9 mouse cellular contexts compared by ENCODE assay signal in genomic region chr11:115290919-115291318, GRCm38 (mm10). TPM values are rescaled to one million over a fixed set of nuclear protein-coding genes. Genes with fewer than 3 reads are reported as not detected.
DNase-seq lines count a peak whose midpoint lies in the region; ATAC-seq and TF ChIP-seq lines count a peak whose summit lies in the region.
"Had no signal": no experiment of that assay in that cellular context is flagged by ENCODE, and none has a peak within 500 bp of the region (broad histone marks: within the 10 kb centered on the region; RNA-seq: fewer than 3 reads in every experiment).

No protein-coding gene starts in this region.

- no peak for TF ChIP-seq CTCF in bone marrow macrophage, adult 2 months (IDR thresholded peaks at IDR 0.05; ENCODE audit: low read depth, low read length)

- no peak for TF ChIP-seq POLR2A in bone marrow macrophage, adult 2 months (IDR thresholded peaks at IDR 0.05; ENCODE audit: borderline replicate concordance, low read depth, low read length)

- no peak for ATAC-seq in activated CD4-positive, CD25-positive, alpha-beta regulatory T cell, adult 4 months

- peak; percentile 76 to 90 for DNase-seq in adrenal gland, adult (ENCODE audit: inconsistent age in 2 of 2, low spot score in 1 of 2)
- no peak for DNase-seq in adrenal gland, adult 18-20 months (ENCODE audit: low spot score in 2 of 2)
- DNase-seq in heart, postnatal 4 days: peak; percentile 83
- peak; percentile 84 for DNase-seq in lung, postnatal 36 days
- DNase-seq in thymus, postnatal 0 days (ENCODE audit: low spot score): no peak
- no peak for DNase-seq in embryo, embryonic 10.5 days (ENCODE audit: low spot score)

- H3K4me3 ChIP-seq in bone marrow macrophage, adult 2 months (ENCODE audit: insufficient read depth, low read length): no peak overlapping the region

- H3K27ac ChIP-seq in bone marrow macrophage, adult 2 months (ENCODE audit: insufficient read depth, low read depth, low read length): 0 out of 2 replicates have a peak overlapping the region, but pooled peaks have one; percentile 2

- H3K4me1 ChIP-seq in bone marrow macrophage, adult 2 months (ENCODE audit: control insufficient read depth, insufficient read depth, low read length): peaks cover 24% of the 10 kb centered on the region

RNA-seq across cellular contexts. Expression of gene Fads6, which starts 6.5 kb away (rescaled TPM):
- 10 to 100 TPM; 43.9 to 59.6 TPM for total RNA-seq in adrenal gland, adult 18-20 months (2021)
- 1.5 and 1.9 TPM in 2 replicates for polyA plus RNA-seq in bone marrow macrophage, adult 2 months (2012; ENCODE audit: insufficient read depth, insufficient read length, missing spikeins)
- 1 to 10 TPM in 1 of 2 experiments, under 1 TPM in 1; 0.86 to 1.4 TPM for total RNA-seq in heart, postnatal 4 days (2021)
- polyA plus RNA-seq in thymus, postnatal 0 days (2015; fragmentation: Nextera tagmentation; extraction: Ambion mirVana): 0.37 and 0.39 TPM in 2 replicates
- polyA plus RNA-seq in activated CD4-positive, CD25-positive, alpha-beta regulatory T cell, adult 4 months (2017; shearing (Covaris generic)): under 1 TPM; 0.56 to 0.57 TPM

RNA-seq across cellular contexts. Expression of gene Fdxr, which starts 14.1 kb away (rescaled TPM):
- 1,000 to 10,000 TPM; 1,063 to 1,343 TPM for total RNA-seq in adrenal gland, adult 18-20 months (2021)
- 7.8 and 9.6 TPM in 2 replicates for polyA plus RNA-seq in bone marrow macrophage, adult 2 months (2012; ENCODE audit: insufficient read depth, insufficient read length, missing spikeins)
- total RNA-seq in heart, postnatal 4 days (2021): 1 to 10 TPM; 7.5 to 9.5 TPM
- polyA plus RNA-seq in thymus, postnatal 0 days (2015; fragmentation: Nextera tagmentation; extraction: Ambion mirVana): 22.0 and 22.4 TPM in 2 replicates
- polyA plus RNA-seq in activated CD4-positive, CD25-positive, alpha-beta regulatory T cell, adult 4 months (2017; shearing (Covaris generic)): 10 to 100 TPM; 18.4 to 26.6 TPM

RNA-seq across cellular contexts. Expression of gene Otop2, which starts 16.0 kb away (rescaled TPM):
- total RNA-seq in adrenal gland, adult 18-20 months (2021): not detected
- polyA plus RNA-seq in bone marrow macrophage, adult 2 months (2012; ENCODE audit: insufficient read depth, insufficient read length, missing spikeins): not detected in 2 replicates
- total RNA-seq in heart, postnatal 4 days (2021): not detected
- not detected in 2 replicates for polyA plus RNA-seq in thymus, postnatal 0 days (2015; fragmentation: Nextera tagmentation; extraction: Ambion mirVana)
- not detected for polyA plus RNA-seq in activated CD4-positive, CD25-positive, alpha-beta regulatory T cell, adult 4 months (2017; shearing (Covaris generic))
- polyA plus RNA-seq: gonadal fat pad, adult 2 months had no signal

RNA-seq across cellular contexts. Expression of gene Grin2c, which starts 23.9 kb away (rescaled TPM):
- total RNA-seq in adrenal gland, adult 18-20 months (2021): 10 to 100 TPM in 1 of 2 experiments, 1 to 10 TPM in 1; 2.2 to 10.6 TPM
- polyA plus RNA-seq in bone marrow macrophage, adult 2 months (2012; ENCODE audit: insufficient read depth, insufficient read length, missing spikeins): not detected in 2 replicates
- under 1 TPM; 0.12 to 0.18 TPM for total RNA-seq in heart, postnatal 4 days (2021)
- 0.60 and 0.83 TPM in 2 replicates for polyA plus RNA-seq in thymus, postnatal 0 days (2015; fragmentation: Nextera tagmentation; extraction: Ambion mirVana)
- polyA plus RNA-seq in activated CD4-positive, CD25-positive, alpha-beta regulatory T cell, adult 4 months (2017; shearing (Covaris generic)): not detected
- polyA plus RNA-seq: gonadal fat pad, adult 2 months had no signal

RNA-seq across cellular contexts. Expression of gene Ush1g, which starts 30.9 kb away (rescaled TPM):
- total RNA-seq in adrenal gland, adult 18-20 months (2021): under 1 TPM; 0.36 to 0.74 TPM
- polyA plus RNA-seq in bone marrow macrophage, adult 2 months (2012; ENCODE audit: insufficient read depth, insufficient read length, missing spikeins): not detected in 2 replicates
- total RNA-seq in heart, postnatal 4 days (2021): under 1 TPM; 0.09 to 0.12 TPM
- not detected in 2 replicates for polyA plus RNA-seq in thymus, postnatal 0 days (2015; fragmentation: Nextera tagmentation; extraction: Ambion mirVana)
- not detected for polyA plus RNA-seq in activated CD4-positive, CD25-positive, alpha-beta regulatory T cell, adult 4 months (2017; shearing (Covaris generic))
- polyA plus RNA-seq: gonadal fat pad, adult 2 months had no signal

Comparison
In these comparisons a context has a peak if more than half of its experiments do, and no peak if none do; other contexts are left out.
1. DNase-seq: peak in adrenal gland, adult (2 of 2), heart, postnatal 4 days (single experiment) and lung, postnatal 36 days (single experiment); none in adrenal gland, adult 18-20 months (0 of 2), thymus, postnatal 0 days (single experiment) and embryo, embryonic 10.5 days (single experiment).